In genomic region chr9:14402099-14402498, GRCm38 (mm10) we compare ENCODE assay signal across 18 mouse cellular contexts. TPM values are rescaled to one million over a fixed set of nuclear protein-coding genes. Genes with fewer than 3 reads are reported as not detected.
DNase-seq lines count a peak whose midpoint lies in the region; TF ChIP-seq lines count a peak whose summit lies in the region.
"Had no signal": no experiment of that assay in that cellular context is flagged by ENCODE, and none has a peak within 500 bp of the region (broad histone marks: within the 10 kb centered on the region; RNA-seq: fewer than 3 reads in every experiment).

No protein-coding gene starts in this region.

- H3K27me3 ChIP-seq in MEL (ENCODE audit: control insufficient read depth in 1 of 2, insufficient read depth in 2 of 2, low read length in 2 of 2): no peaks in the 10 kb centered on the region
- H3K27me3 ChIP-seq: CH12.LX, Patski had no signal

- peak; percentile 69 for DNase-seq in heart, adult 11 months
- no peak for DNase-seq in heart, postnatal 4 days
- peak; percentile 69 for DNase-seq in MEL (ENCODE audit: low read depth, low spot score)
- DNase-seq in gastrocnemius, postnatal 4 days (ENCODE audit: low spot score in 2 of 2): no peak
- DNase-seq: adrenal gland, adult 2 months; adrenal gland, adult 8-10 months; adrenal gland, postnatal 10 days; adrenal gland, postnatal 14 days; adrenal gland, postnatal 25 days; adrenal gland, postnatal 36 days; B cell, adult 2 months; cerebellum, adult 11 months; cerebellum, adult 11-12 months; cerebellum, adult 18-20 months; cerebellum, adult 2 months had no signal

- TF ChIP-seq POLR2A in MEL (IDR thresholded peaks at IDR 0.05; ENCODE audit: control insufficient read depth in 1 of 2, insufficient read depth in 1 of 2, low read depth in 1 of 2, low read length in 2 of 2, poor library complexity in 1 of 2): no peak

- H3K9ac ChIP-seq in MEL (ENCODE audit: control insufficient read depth, low read depth, low read length, poor library complexity, severe bottlenecking): no peak overlapping the region

- peaks cover 0 to 34% of the 10 kb centered on the region in 2 experiments; a peak in 2 of 4 replicates for H3K36me3 ChIP-seq in MEL (ENCODE audit: control insufficient read depth in 1 of 2, insufficient read depth in 2 of 2, low read length in 2 of 2)
- H3K36me3 ChIP-seq: G1E had no signal

- H3K4me3 ChIP-seq in MEL (ENCODE audit: control insufficient read depth in 1 of 2, insufficient read depth in 1 of 2, low read depth in 2 of 2, low read length in 2 of 2): no peak overlapping the region

- no peak overlapping the region for H3K27ac ChIP-seq in MEL (ENCODE audit: control insufficient read depth, low read depth, low read length)

- no peaks in the 10 kb centered on the region for H3K79me2 ChIP-seq in MEL (ENCODE audit: control insufficient read depth, insufficient read depth, low read length, poor library complexity)

- TF ChIP-seq CTCF in MEL (IDR thresholded peaks at IDR 0.05 in 2 of 3, conservative IDR thresholded peaks at IDR 0.05 in 1 of 3; ENCODE audit: control insufficient read depth in 1 of 3, insufficient read depth in 1 of 3, low read depth in 2 of 3, low read length in 3 of 3, poor library complexity in 1 of 3, severe bottlenecking in 1 of 3): no peak

- peak; percentile 50 to 59; a peak in 2 of 4 replicates for TF ChIP-seq EP300 in MEL (IDR thresholded peaks at IDR 0.05; ENCODE audit: low read depth in 1 of 2, low read length in 2 of 2)

- H3K4me1 ChIP-seq in MEL (ENCODE audit: control insufficient read depth in 1 of 2, insufficient read depth in 2 of 2, low read length in 2 of 2): peaks cover 22 to 25% of the 10 kb centered on the region in 2 experiments

- no peaks in the 10 kb centered on the region for H3K9me3 ChIP-seq in MEL (replicated peaks; ENCODE audit: insufficient read depth, low read length)
- H3K9me3 ChIP-seq: G1E had no signal

- TF ChIP-seq RAD21 in MEL (IDR thresholded peaks at IDR 0.05; ENCODE audit: low read depth, low read length): no peak

TF ChIP-seq in MEL, 35 proteins besides CTCF, POLR2A, EP300 and RAD21:
- TF ChIP-seq TCF12 (IDR thresholded peaks at IDR 0.05; ENCODE audit: low read depth, low read length) (no peak), NRF1 (IDR thresholded peaks at IDR 0.05; ENCODE audit: insufficient read depth, low read depth, low read length, poor library complexity, severe bottlenecking) (no peak), MAX (IDR thresholded peaks at IDR 0.05; ENCODE audit: low read length) (no peak; the same call in 1 of the 2 replicates), RCOR1 (IDR thresholded peaks at IDR 0.05; ENCODE audit: low read depth, low read length) (peak; percentile 61), ZMIZ1 (IDR thresholded peaks at IDR 0.05; ENCODE audit: low read depth, low read length) (no peak), SMC3 (IDR thresholded peaks at IDR 0.05; ENCODE audit: low read depth, low read length) (no peak), TBP (IDR thresholded peaks at IDR 0.05; ENCODE audit: low read depth, low read length) (no peak), MAFK (IDR thresholded peaks at IDR 0.05; ENCODE audit: borderline replicate concordance, low read depth, low read length) (no peak), ETS1 (IDR thresholded peaks at IDR 0.05; ENCODE audit: low read depth, low read length) (peak; percentile 53), ZKSCAN1 (IDR thresholded peaks at IDR 0.05; ENCODE audit: low read depth, low read length) (no peak), POLR2AphosphoS5 (IDR thresholded peaks at IDR 0.05; ENCODE audit: borderline replicate concordance, low read depth, low read length) (no peak), GABPA (IDR thresholded peaks at IDR 0.05; ENCODE audit: low read depth, low read length) (no peak), CHD1 (IDR thresholded peaks at IDR 0.05; ENCODE audit: low read depth, low read length) (no peak), USF1 (IDR thresholded peaks at IDR 0.05; ENCODE audit: low read depth, low read length) (no peak), MYB (IDR thresholded peaks at IDR 0.05; ENCODE audit: low read depth, low read length) (no peak; the same call in 1 of the 2 replicates), KAT2A (conservative IDR thresholded peaks at IDR 0.05; ENCODE audit: low read depth, low read length) (no peak), E2F4 (IDR thresholded peaks at IDR 0.05; ENCODE audit: borderline replicate concordance, low read depth, low read length) (no peak), ZNF384 (IDR thresholded peaks at IDR 0.05; ENCODE audit: low read depth, low read length) (no peak), HCFC1 (IDR thresholded peaks at IDR 0.05; ENCODE audit: low read depth, low read length) (no peak), MYC (IDR thresholded peaks at IDR 0.05; ENCODE audit: low read depth, low read length) (no peak), ELF1 (IDR thresholded peaks at IDR 0.05; ENCODE audit: low read depth, low read length) (no peak), SIN3A (IDR thresholded peaks at IDR 0.05; ENCODE audit: low read length) (peak; percentile 36; the same call in 1 of the 2 replicates), ZC3H11A (IDR thresholded peaks at IDR 0.05; ENCODE audit: low read depth, low read length) (peak; percentile 9; the same call in 1 of the 2 replicates), MAZ (IDR thresholded peaks at IDR 0.05; ENCODE audit: low read depth, low read length) (0 out of 2 replicates have a peak, but pooled peaks have one; percentile 28), JUND (IDR thresholded peaks at IDR 0.05; ENCODE audit: low read depth, low read length) (no peak), NELFE (IDR thresholded peaks at IDR 0.05; ENCODE audit: low read depth, low read length) (no peak), GATA1 (IDR thresholded peaks at IDR 0.05; ENCODE audit: low read depth, low read length) (no peak), CHD2 (IDR thresholded peaks at IDR 0.05; ENCODE audit: low read length) (no peak), TAL1 (IDR thresholded peaks at IDR 0.05; ENCODE audit: low read length) (no peak), MXI1 (IDR thresholded peaks at IDR 0.05; ENCODE audit: low read depth, low read length) (no peak), BHLHE40 (IDR thresholded peaks at IDR 0.05; ENCODE audit: borderline replicate concordance, low read depth, low read length) (no peak), USF2 (IDR thresholded peaks at IDR 0.05; ENCODE audit: borderline replicate concordance in 1 of 2, insufficient read depth in 1 of 2, low read depth in 1 of 2, low read length in 2 of 2) (no peak), POLR2AphosphoS2 (IDR thresholded peaks at IDR 0.05; ENCODE audit: low read length) (no peak), MEF2A (IDR thresholded peaks at IDR 0.05; ENCODE audit: extremely low read depth, insufficient replicate concordance, low read depth, low read length, poor library complexity, severe bottlenecking) (no peak), UBTF (IDR thresholded peaks at IDR 0.05; ENCODE audit: borderline replicate concordance, insufficient read depth, low read depth, low read length) (no peak)

RNA-seq across cellular contexts. Expression of gene Endod1, which starts 20.8 kb away (rescaled TPM):
- 10 to 100 TPM; 13.3 to 14.6 TPM for total RNA-seq in heart, postnatal 4 days (2021)
- 20.4 and 33.7 TPM in 2 replicates for total RNA-seq in MEL (2012; rRNA removed)
- 10 to 100 TPM in 1 of 2 experiments, not detected in 1; 31.1 TPM for polyA plus RNA-seq in MEL (2012; ENCODE audit: insufficient read depth in 1 of 2, insufficient read length in 2 of 2, low read depth in 1 of 2, low replicate concordance in 2 of 2, missing spikeins in 1 of 2)
- 10 to 100 TPM; 15.4 to 18.1 TPM for total RNA-seq in gastrocnemius, postnatal 4 days (2021)

Comparison
In these comparisons a context has a peak if more than half of its experiments do, and no peak if none do; other contexts are left out.
1. DNase-seq: peak in heart, adult 11 months (single experiment) and MEL (single experiment); none in heart, postnatal 4 days (single experiment) and gastrocnemius, postnatal 4 days (0 of 2).